Mouse (Mus musculus) MEL (cell line): ENCODE data around the gene Naglu. TPM values are rescaled to one million over a fixed set of nuclear protein-coding genes. Genes with fewer than 3 reads are reported as not detected.

Source experiments
- DNase-seq: peaks from one replicate; pipeline ENCODE4 v3.0.0; 2011; ENCODE audit warnings: low read depth, low spot score
- H3K27ac ChIP-seq: 2 replicates; pipeline ENCODE4 v1.5.1; 2012; ENCODE audit warnings: low read depth, mild to moderate bottlenecking, control low read depth, low read length, moderate library complexity; ENCODE audit not compliant: control insufficient read depth
- H3K27me3 ChIP-seq, 2 experiments: fragments of 150-350 bp in 1 of 2; sonication (generic) in 1 of 2; 2 replicates each; pipeline ENCODE4 v1.6.1; 2012; ENCODE audit warnings: low read length in 2 of 2, mild to moderate bottlenecking in 2 of 2, improper control_type of control experiment in 1 of 2, moderate library complexity in 1 of 2; ENCODE audit not compliant: insufficient read depth in 2 of 2, control insufficient read depth in 1 of 2
- H3K36me3 ChIP-seq, 2 experiments: 2 replicates each; pipeline ENCODE4 v1.6.1; 2012 to 2014; ENCODE audit warnings: low read length in 2 of 2, improper control_type of control experiment in 1 of 2, inconsistent platforms in 1 of 2, mild to moderate bottlenecking in 1 of 2; ENCODE audit not compliant: insufficient read depth in 2 of 2, control insufficient read depth in 1 of 2
- H3K4me1 ChIP-seq, 2 experiments: fragments of 150-350 bp in 1 of 2; sonication (generic) in 1 of 2; 2 replicates each; pipeline ENCODE4 v1.6.1; 2012; ENCODE audit warnings: low read length in 2 of 2, improper control_type of control experiment in 1 of 2, mild to moderate bottlenecking in 1 of 2; ENCODE audit not compliant: insufficient read depth in 2 of 2, control insufficient read depth in 1 of 2
- H3K4me3 ChIP-seq, 2 experiments: fragments of 150-350 bp in 1 of 2; sonication (generic) in 1 of 2; 2 replicates each; pipeline ENCODE4 v1.5.1; 2012; ENCODE audit warnings: low read depth in 2 of 2, low read length in 2 of 2, mild to moderate bottlenecking in 2 of 2, moderate library complexity in 2 of 2, control low read depth in 1 of 2, improper control_type of control experiment in 1 of 2; ENCODE audit not compliant: control insufficient read depth in 1 of 2, insufficient read depth in 1 of 2
- H3K79me2 ChIP-seq: 2 replicates; pipeline ENCODE4 v1.6.1; 2012; ENCODE audit warnings: mild to moderate bottlenecking, low read length, moderate library complexity; ENCODE audit not compliant: control insufficient read depth, poor library complexity, insufficient read depth
- H3K9ac ChIP-seq: 2 replicates; pipeline ENCODE4 v1.6.1; 2012; ENCODE audit warnings: low read depth, mild to moderate bottlenecking, control low read depth, low read length, moderate library complexity; ENCODE audit not compliant: control insufficient read depth, poor library complexity, severe bottlenecking
- H3K9me3 ChIP-seq: fragments of 150-350 bp; sonication (generic); replicated peaks from 2 replicates; pipeline ENCODE4 v1.6.1; 2012; ENCODE audit warnings: mild to moderate bottlenecking, low read length, improper control_type of control experiment, moderate library complexity; ENCODE audit not compliant: insufficient read depth
- CHD2 ChIP-seq: IDR thresholded peaks from 2 replicates; pipeline ENCODE4 v1.6.1; 2011; ENCODE audit warnings: low read length, improper control_type of control experiment
- GABPA ChIP-seq: IDR thresholded peaks from 2 replicates; pipeline ENCODE4 v1.6.1; 2012; ENCODE audit warnings: low read depth, mild to moderate bottlenecking, inconsistent platforms, low read length, improper control_type of control experiment, moderate library complexity
- JUND ChIP-seq: IDR thresholded peaks from 2 replicates; pipeline ENCODE4 v1.6.1; 2011; ENCODE audit warnings: low read depth, mild to moderate bottlenecking, improper control_type of control experiment, low read length
- MEF2A ChIP-seq: IDR thresholded peaks from 2 replicates; pipeline ENCODE4 v1.6.1; 2014; ENCODE audit warnings: low read depth, mild to moderate bottlenecking, inconsistent platforms, low read length, improper control_type of control experiment; ENCODE audit not compliant: poor library complexity, insufficient replicate concordance, severe bottlenecking; ENCODE audit errors: extremely low read depth
- MYC ChIP-seq: IDR thresholded peaks from 2 replicates; pipeline ENCODE4 v1.6.1; 2011; ENCODE audit warnings: low read depth, mild to moderate bottlenecking, low read length, improper control_type of control experiment, moderate library complexity
- POLR2A ChIP-seq, 2 experiments: IDR thresholded peaks; 2 replicates each; pipeline ENCODE4 v1.6.1; 2011 to 2012; ENCODE audit warnings: low read length in 2 of 2, mild to moderate bottlenecking in 2 of 2, control low read depth in 1 of 2, improper control_type of control experiment in 1 of 2, low read depth in 1 of 2, moderate library complexity in 1 of 2; ENCODE audit not compliant: control insufficient read depth in 1 of 2, insufficient read depth in 1 of 2, poor library complexity in 1 of 2
- POLR2AphosphoS5 ChIP-seq: IDR thresholded peaks from 2 replicates; pipeline ENCODE4 v1.6.1; 2012; ENCODE audit warnings: low read depth, borderline replicate concordance, mild to moderate bottlenecking, inconsistent platforms, low read length, moderate library complexity, mixed read lengths
- SIN3A ChIP-seq: IDR thresholded peaks from 2 replicates; pipeline ENCODE4 v1.6.1; 2012; ENCODE audit warnings: low read length, improper control_type of control experiment, inconsistent platforms
- USF1 ChIP-seq: IDR thresholded peaks from 2 replicates; pipeline ENCODE4 v1.6.1; 2014; ENCODE audit warnings: low read depth, mild to moderate bottlenecking, inconsistent platforms, low read length, improper control_type of control experiment, moderate library complexity
- polyA plus RNA-seq, 2 experiments: library from polyadenylated mRNA; stranded (reverse) in 1 of 2; unstranded in 1 of 2; fragments of >175 nt in 1 of 2; fragments of >200 nt in 1 of 2; gene quantifications; 2 replicates each; pipeline versions ENCODE4 v1.2.1 to v1.2.4; 2012; ENCODE audit warnings: low replicate concordance in 2 of 2, low read depth in 1 of 2; ENCODE audit not compliant: insufficient read length in 2 of 2, insufficient read depth in 1 of 2, missing spikeins in 1 of 2
- total RNA-seq: library from RNA; depleted of rRNA; stranded (reverse); fragments of 300-350 nt; gene quantifications from 2 replicates; pipeline ENCODE4 v1.2.3, GENCODE M21; 2012

The Naglu gene
- total and polyA plus RNA-seq, 3 experiments, result 1.5 to 3.1 TPM; not detected in 1

- no peak for TF ChIP-seq MEF2A
- peak; percentile 24 to 37; a peak in 1 of 4 replicates for TF ChIP-seq POLR2A (IDR thresholded peaks at IDR 0.05; ENCODE audit: control insufficient read depth in 1 of 2, insufficient read depth in 1 of 2, low read depth in 1 of 2, low read length in 2 of 2, poor library complexity in 1 of 2)
- peak; percentile 62 for TF ChIP-seq USF1
- TF ChIP-seq SIN3A, result peak; percentile 78; the same call in 1 of the 2 replicates
- no peak for TF ChIP-seq CHD2
Measured at GRCm38 (mm10) chr11:101066549-101067412, 3.0 kb upstream of the Naglu start (continued).

- H3K4me3 ChIP-seq, result peak overlapping the region; percentile 63
- H3K4me1 ChIP-seq, result peaks cover 5 to 11% of the 10 kb centered on the region in 2 experiments
- H3K9ac ChIP-seq, result peak overlapping the region; percentile 62
- no peak for DNase-seq
- H3K9me3 ChIP-seq, result no peaks in the 10 kb centered on the region
- H3K36me3 ChIP-seq, result peaks cover 0 to 7% of the 10 kb centered on the region in 2 experiments; a peak in 2 of 4 replicates
- 0 out of 2 replicates have a peak, but pooled peaks have one; percentile 21 for TF ChIP-seq SIN3A
- TF ChIP-seq POLR2A (IDR thresholded peaks at IDR 0.05; ENCODE audit: control insufficient read depth in 1 of 2, insufficient read depth in 1 of 2, low read depth in 1 of 2, low read length in 2 of 2, poor library complexity in 1 of 2), result peak in 1 of 2 experiments; percentile 60; a peak in 1 of 4 replicates
- TF ChIP-seq POLR2AphosphoS5, result no peak
- no peak for TF ChIP-seq MYC
- no peaks in the 10 kb centered on the region; the same call in 1 of the 2 replicates for H3K79me2 ChIP-seq
- no peak overlapping the region for H3K27ac ChIP-seq
- H3K27me3 ChIP-seq, result no peaks in the 10 kb centered on the region
Measured at GRCm38 (mm10) chr11:101070189-101070527, 346 bp downstream of the Naglu start.

DNA sequence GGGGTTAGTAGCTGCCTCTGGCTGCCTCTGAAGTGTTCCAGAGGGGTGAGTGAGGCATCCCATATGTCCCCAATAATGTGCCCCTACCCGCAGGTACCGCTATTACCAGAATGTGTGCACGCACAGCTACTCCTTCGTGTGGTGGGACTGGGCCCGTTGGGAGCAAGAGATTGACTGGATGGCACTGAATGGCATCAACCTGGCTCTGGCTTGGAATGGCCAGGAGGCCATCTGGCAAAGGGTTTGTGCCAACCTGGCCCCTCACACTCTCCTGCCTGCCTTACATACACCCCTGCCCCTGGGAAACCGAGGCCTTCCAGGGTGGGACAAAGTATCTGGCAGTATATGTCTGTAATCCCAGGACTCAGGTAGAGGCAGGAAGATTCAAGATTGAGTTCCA lies 1.2 kb downstream of the Naglu start:
- DNase-seq, result no peak
- Histone ChIP-seq H3K9ac (no peak overlapping the region), H3K36me3 (peaks cover 0 to 7% of the 10 kb centered on the region in 2 experiments; a peak in 2 of 4 replicates)
- no peak for TF ChIP-seq POLR2A (IDR thresholded peaks at IDR 0.05; ENCODE audit: control insufficient read depth in 1 of 2, insufficient read depth in 1 of 2, low read depth in 1 of 2, low read length in 2 of 2, poor library complexity in 1 of 2)
- no peak for TF ChIP-seq JUND
- no peak for TF ChIP-seq GABPA
- TF ChIP-seq CHD2, result no peak
- TF ChIP-seq, all 39 proteins: peak for 0
- Histone ChIP-seq H3K27ac (no peak overlapping the region), H3K4me1 (peaks cover 5 to 11% of the 10 kb centered on the region in 2 experiments), H3K4me3 (no peak overlapping the region), H3K27me3 (no peaks in the 10 kb centered on the region), H3K79me2 (no peaks in the 10 kb centered on the region; the same call in 1 of the 2 replicates), H3K9me3 (no peaks in the 10 kb centered on the region)
